10 mouse cellular contexts compared by ENCODE assay signal in genomic region chr4:40946516-40947121, GRCm38 (mm10). TPM values are rescaled to one million over a fixed set of nuclear protein-coding genes. Genes with fewer than 3 reads are reported as not detected.
DNase-seq lines count a peak whose midpoint lies in the region; ATAC-seq and TF ChIP-seq lines count a peak whose summit lies in the region.
"Had no signal": no experiment of that assay in that cellular context is flagged by ENCODE, and none has a peak within 500 bp of the region (broad histone marks: within the 10 kb centered on the region; RNA-seq: fewer than 3 reads in every experiment).

No protein-coding gene starts in this region.

- 84% methylated on average over 7 of the region's 7 CpGs for WGBS in forebrain, embryonic 14.5 days
- WGBS in liver, embryonic 15.5 days (ENCODE audit: insufficient replicate concordance): 39% methylated on average over 7 of the region's 7 CpGs

- peaks cover 57% of the 10 kb centered on the region for H3K79me2 ChIP-seq in C2C12 (ENCODE audit: control insufficient read depth, insufficient read depth)

- H3K27me3 ChIP-seq in erythroblast, embryonic 14.5 days (ENCODE audit: control insufficient read depth): no peaks in the 10 kb centered on the region
- no peaks in the 10 kb centered on the region for H3K27me3 ChIP-seq in C2C12 (ENCODE audit: control insufficient read depth, insufficient read depth, insufficient read length)
- no peaks in the 10 kb centered on the region for H3K27me3 ChIP-seq in forebrain, embryonic 14.5 days (replicated peaks; ENCODE audit: control insufficient read depth, insufficient read depth, low read length)
- H3K27me3 ChIP-seq in liver, embryonic 15.5 days: no peaks in the 10 kb centered on the region

- peaks cover 37% of the 10 kb centered on the region for H3K79me3 ChIP-seq in C2C12 (ENCODE audit: low read depth)

- H3K4me3 ChIP-seq in erythroblast, embryonic 14.5 days (replicated peaks): peak overlapping the region; percentile 74
- peak overlapping the region; percentile 60 for H3K4me3 ChIP-seq in C2C12 (ENCODE audit: insufficient read depth, poor library complexity, severe bottlenecking)
- H3K4me3 ChIP-seq in forebrain, embryonic 14.5 days (ENCODE audit: low read depth, low read length): peak overlapping the region; percentile 87
- H3K4me3 ChIP-seq in liver, embryonic 15.5 days (replicated peaks): peak overlapping the region; percentile 90

- H3K27ac ChIP-seq in forebrain, embryonic 14.5 days (ENCODE audit: low read depth, low read length): no peak overlapping the region
- H3K27ac ChIP-seq in liver, embryonic 15.5 days (replicated peaks): peak overlapping the region; percentile 92
- H3K27ac ChIP-seq: left cerebral cortex, adult 2 months had no signal

- no peak overlapping the region for H3ac ChIP-seq in C2C12 (ENCODE audit: control insufficient read depth, insufficient read length, low read depth)

- no peak for TF ChIP-seq CTCF in C2C12 (IDR thresholded peaks at IDR 0.05; ENCODE audit: control insufficient read depth, insufficient read depth, insufficient read length)

- H3K9ac ChIP-seq in forebrain, embryonic 14.5 days (ENCODE audit: low read length): peak overlapping the region; percentile 85
- H3K9ac ChIP-seq in liver, embryonic 15.5 days: peak overlapping the region; percentile 96

- peak overlapping the region; percentile 64 for H3K4me2 ChIP-seq in forebrain, embryonic 14.5 days (ENCODE audit: low read length)
- H3K4me2 ChIP-seq in liver, embryonic 15.5 days: peak overlapping the region; percentile 81

- H3K4me1 ChIP-seq in erythroblast, embryonic 14.5 days (ENCODE audit: control insufficient read depth): peaks cover 65% of the 10 kb centered on the region
- peaks cover 20% of the 10 kb centered on the region for H3K4me1 ChIP-seq in forebrain, embryonic 14.5 days (ENCODE audit: control insufficient read depth, insufficient read depth, low read length)
- H3K4me1 ChIP-seq in liver, embryonic 15.5 days (replicated peaks): peaks cover 56% of the 10 kb centered on the region

- no peaks in the 10 kb centered on the region for H3K9me3 ChIP-seq in erythroblast, embryonic 14.5 days (ENCODE audit: control insufficient read depth, low read length)
- no peaks in the 10 kb centered on the region for H3K9me3 ChIP-seq in forebrain, embryonic 14.5 days (replicated peaks; ENCODE audit: control insufficient read depth, low read length)
- H3K9me3 ChIP-seq in liver, embryonic 15.5 days (replicated peaks): no peaks in the 10 kb centered on the region

- DNase-seq in forebrain, embryonic 14.5 days (ENCODE audit: low spot score): no peak
- DNase-seq in urinary bladder, postnatal 10 days (ENCODE audit: low spot score): no peak
- DNase-seq in frontal cortex, postnatal 25 days (ENCODE audit: low spot score in 2 of 2): no peak
- DNase-seq in left cerebral cortex, adult 9 months (ENCODE audit: low spot score in 2 of 2): no peak
- DNase-seq: B cell, adult 2 months had no signal

- ATAC-seq in erythroblast, adult 5-6 weeks (replicated peaks; ENCODE audit: low FRiP score, poor library complexity, severe bottlenecking): no peak
- no peak for ATAC-seq in forebrain, embryonic 14.5 days
- ATAC-seq in liver, embryonic 15.5 days (ENCODE audit: insufficient read depth): no peak

- peaks cover 68% of the 10 kb centered on the region for H3K36me3 ChIP-seq in erythroblast, embryonic 14.5 days (ENCODE audit: control insufficient read depth)
- peaks cover 62% of the 10 kb centered on the region for H3K36me3 ChIP-seq in C2C12 (ENCODE audit: control insufficient read depth, insufficient read depth)
- peaks cover 59% of the 10 kb centered on the region for H3K36me3 ChIP-seq in forebrain, embryonic 14.5 days (ENCODE audit: control insufficient read depth, insufficient read depth, low read length)
- H3K36me3 ChIP-seq in liver, embryonic 15.5 days (replicated peaks): peaks cover 57% of the 10 kb centered on the region

TF ChIP-seq in C2C12, 6 proteins besides CTCF, POLR2A, EP300 and RAD21:
- TF ChIP-seq MAX (IDR thresholded peaks at IDR 0.05): no peak
- TF ChIP-seq USF1 (IDR thresholded peaks at IDR 0.05; ENCODE audit: low read depth): no peak
- no peak for TF ChIP-seq FOSL1 (IDR thresholded peaks at IDR 0.05; ENCODE audit: insufficient read depth, low read length, poor library complexity, severe bottlenecking)
- no peak for TF ChIP-seq MYOD1 (IDR thresholded peaks at IDR 0.05; ENCODE audit: control insufficient read depth, insufficient read length, low read depth)
- TF ChIP-seq CEBPB (IDR thresholded peaks at IDR 0.05; ENCODE audit: low read depth): no peak
- no peak for TF ChIP-seq MYOG (IDR thresholded peaks at IDR 0.05; ENCODE audit: control insufficient read depth, extremely low read depth, insufficient read length)

RNA-seq across cellular contexts. Expression of gene Bag1, which starts 1.5 kb away (rescaled TPM):
- 54.9 and 66.0 TPM in 2 replicates for polyA plus RNA-seq in erythroblast, embryonic 14.5 days (2012)
- total RNA-seq in erythroblast, adult 5-6 weeks (2015; ENCODE audit: low replicate concordance): 28.2 and 33.2 TPM in 2 replicates
- 126 and 129 TPM in 2 replicates for total RNA-seq in erythroblast, adult 5-6 weeks (2017; ENCODE audit: low replicate concordance)
- polyA plus RNA-seq in C2C12 (2012; fragmentation: generic; extraction: Trizol): 170 TPM
- 209 and 216 TPM in 2 replicates for polyA plus RNA-seq in forebrain, embryonic 14.5 days (2014; fragmentation: Nextera tagmentation; extraction: Ambion mirVana)
- 110 and 114 TPM in 2 replicates for polyA plus RNA-seq in liver, embryonic 15.5 days (2015; fragmentation: Nextera tagmentation; extraction: Ambion mirVana)

RNA-seq across cellular contexts. Expression of gene Chmp5, which starts 1.6 kb away (rescaled TPM):
- 0.53 and 0.67 TPM in 2 replicates for polyA plus RNA-seq in erythroblast, embryonic 14.5 days (2012)
- total RNA-seq in erythroblast, adult 5-6 weeks (2015; ENCODE audit: low replicate concordance): 26.5 and 36.4 TPM in 2 replicates
- 42.0 and 56.2 TPM in 2 replicates for total RNA-seq in erythroblast, adult 5-6 weeks (2017; ENCODE audit: low replicate concordance)
- polyA plus RNA-seq in C2C12 (2012; fragmentation: generic; extraction: Trizol): 48.8 TPM
- 192 and 200 TPM in 2 replicates for polyA plus RNA-seq in forebrain, embryonic 14.5 days (2014; fragmentation: Nextera tagmentation; extraction: Ambion mirVana)
- polyA plus RNA-seq in liver, embryonic 15.5 days (2015; fragmentation: Nextera tagmentation; extraction: Ambion mirVana): 40.7 and 42.4 TPM in 2 replicates

RNA-seq across cellular contexts. Expression of gene Nfx1, which starts 24.1 kb away (rescaled TPM):
- 0.58 and 0.69 TPM in 2 replicates for polyA plus RNA-seq in erythroblast, embryonic 14.5 days (2012)
- total RNA-seq in erythroblast, adult 5-6 weeks (2015; ENCODE audit: low replicate concordance): 8.8 and 11.3 TPM in 2 replicates
- total RNA-seq in erythroblast, adult 5-6 weeks (2017; ENCODE audit: low replicate concordance): 19.3 and 22.7 TPM in 2 replicates
- 29.0 TPM for polyA plus RNA-seq in C2C12 (2012; fragmentation: generic; extraction: Trizol)
- 75.9 and 97.1 TPM in 2 replicates for polyA plus RNA-seq in forebrain, embryonic 14.5 days (2014; fragmentation: Nextera tagmentation; extraction: Ambion mirVana)
- 27.9 and 28.0 TPM in 2 replicates for polyA plus RNA-seq in liver, embryonic 15.5 days (2015; fragmentation: Nextera tagmentation; extraction: Ambion mirVana)

RNA-seq across cellular contexts. Expression of gene Spink4, which starts 26.8 kb away (rescaled TPM):
- not detected in 2 replicates for polyA plus RNA-seq in erythroblast, embryonic 14.5 days (2012)
- total RNA-seq in erythroblast, adult 5-6 weeks (2015; ENCODE audit: low replicate concordance): not detected in 2 replicates
- total RNA-seq in erythroblast, adult 5-6 weeks (2017; ENCODE audit: low replicate concordance): not detected in 2 replicates
- polyA plus RNA-seq in C2C12 (2012; fragmentation: generic; extraction: Trizol): not detected
- not detected in 2 replicates for polyA plus RNA-seq in forebrain, embryonic 14.5 days (2014; fragmentation: Nextera tagmentation; extraction: Ambion mirVana)
- 0.82 and 0.96 TPM in 2 replicates for polyA plus RNA-seq in liver, embryonic 15.5 days (2015; fragmentation: Nextera tagmentation; extraction: Ambion mirVana)
- total RNA-seq: left cerebral cortex, adult 2 months had no signal

Comparison
In these comparisons a context has a peak if more than half of its experiments do, and no peak if none do; other contexts are left out.
1. RNA of gene Chmp5, which starts 1.6 kb away (polyA plus RNA-seq): 192 to 200 TPM in forebrain, embryonic 14.5 days, 48.8 TPM in C2C12 (single experiment) and 40.7 to 42.4 TPM in liver, embryonic 15.5 days; 0.53 to 0.67 TPM in erythroblast, embryonic 14.5 days; every median in the first group is over 10 times any median in the second.
2. RNA of gene Nfx1, which starts 24.1 kb away (polyA plus RNA-seq): 75.9 to 97.1 TPM in forebrain, embryonic 14.5 days, 29.0 TPM in C2C12 (single experiment) and 27.9 to 28.0 TPM in liver, embryonic 15.5 days; 0.58 to 0.69 TPM in erythroblast, embryonic 14.5 days; every median in the first group is over 10 times any median in the second.
3. Peak in every context shown above with its lines, with median percentiles within 50 percentile points of each other: H3K4me3 ChIP-seq.